Mouse (Mus musculus) liver, postnatal 0 days (tissue): ENCODE data around the gene Zfp652. TPM values are rescaled to one million over a fixed set of nuclear protein-coding genes. Genes with fewer than 3 reads are reported as not detected.

Experiments
- ATAC-seq: fragments of 200-750 bp; cut with Nextera tagmentation; 2 replicates; pipeline ENCODE4 v1.8.0; 2017; ENCODE audit warnings: mild to moderate bottlenecking, moderate library complexity
- DNase-seq: peaks from one replicate; pipeline ENCODE4 v3.0.0-alpha.2; 2016
- H3K27ac ChIP-seq: fragments of 300-500 bp; sonication (generic); 2 replicates; pipeline ENCODE4 v1.5.1; 2014; ENCODE audit warnings: antibody characterized with exemption, moderate library complexity, mild to moderate bottlenecking, low read depth
- H3K27me3 ChIP-seq: fragments of 300-500 bp; sonication (generic); 2 replicates; pipeline ENCODE4 v1.6.1; 2014; ENCODE audit warnings: low read length, control low read depth, mixed read lengths; ENCODE audit not compliant: insufficient read depth
- H3K36me3 ChIP-seq: fragments of 300-500 bp; sonication (generic); replicated peaks from 2 replicates; pipeline ENCODE4 v1.6.1; 2014; ENCODE audit warnings: mild to moderate bottlenecking, control low read depth, low read length, moderate library complexity, mixed read lengths; ENCODE audit not compliant: insufficient read depth
- H3K4me1 ChIP-seq: fragments of 300-500 bp; sonication (generic); 2 replicates; pipeline ENCODE4 v1.6.1; 2014; ENCODE audit warnings: antibody characterized with exemption, mild to moderate bottlenecking, control low read depth; ENCODE audit not compliant: insufficient read depth
- H3K4me2 ChIP-seq: fragments of 300-500 bp; sonication (generic); 2 replicates; pipeline ENCODE4 v1.6.1; 2014; ENCODE audit warnings: low read depth, mild to moderate bottlenecking, low read length, moderate library complexity, mixed read lengths
- H3K4me3 ChIP-seq: fragments of 300-500 bp; sonication (generic); 2 replicates; pipeline ENCODE4 v1.5.1; 2014; ENCODE audit warnings: low read depth, low read length
- H3K9ac ChIP-seq: fragments of 300-500 bp; sonication (generic); replicated peaks from 2 replicates; pipeline ENCODE4 v1.6.1; 2014; ENCODE audit warnings: mild to moderate bottlenecking, moderate library complexity
- H3K9me3 ChIP-seq: fragments of 300-500 bp; sonication (generic); 2 replicates; pipeline ENCODE4 v1.6.1; 2016; ENCODE audit warnings: mild to moderate bottlenecking, control low read depth, low read length, mixed read lengths
- CTCF ChIP-seq: sonication (generic); IDR thresholded peaks from 2 replicates; pipeline ENCODE4 v1.5.1; 2016; ENCODE audit warnings: antibody characterized with exemption, low read depth
- EP300 ChIP-seq: IDR thresholded peaks from 2 replicates; pipeline ENCODE4 v1.6.1; 2016; ENCODE audit warnings: antibody characterized with exemption, low read depth, mild to moderate bottlenecking
- WGBS: fragments of 180-500 bp; shearing (Covaris S2); extraction: QIAGEN DNeasy Blood & Tissue Kit; methylation state at CpG from one replicate; pipeline ENCODE4 v1.1.7; 2014; ENCODE audit not compliant: insufficient replicate concordance; 5-methylcytosine and 5-hydroxymethylcytosine counted together
- polyA plus RNA-seq: library from polyadenylated mRNA; unstranded; fragments of >200 nt; fragmentation: Nextera tagmentation; extraction: Ambion mirVana; gene quantifications from 2 replicates; pipeline ENCODE4 v1.2.1, GENCODE M21; 2015

Gene Zfp652
- polyA plus RNA-seq, 1 experiment from 2014 or later = 5.6 TPM

DNA sequence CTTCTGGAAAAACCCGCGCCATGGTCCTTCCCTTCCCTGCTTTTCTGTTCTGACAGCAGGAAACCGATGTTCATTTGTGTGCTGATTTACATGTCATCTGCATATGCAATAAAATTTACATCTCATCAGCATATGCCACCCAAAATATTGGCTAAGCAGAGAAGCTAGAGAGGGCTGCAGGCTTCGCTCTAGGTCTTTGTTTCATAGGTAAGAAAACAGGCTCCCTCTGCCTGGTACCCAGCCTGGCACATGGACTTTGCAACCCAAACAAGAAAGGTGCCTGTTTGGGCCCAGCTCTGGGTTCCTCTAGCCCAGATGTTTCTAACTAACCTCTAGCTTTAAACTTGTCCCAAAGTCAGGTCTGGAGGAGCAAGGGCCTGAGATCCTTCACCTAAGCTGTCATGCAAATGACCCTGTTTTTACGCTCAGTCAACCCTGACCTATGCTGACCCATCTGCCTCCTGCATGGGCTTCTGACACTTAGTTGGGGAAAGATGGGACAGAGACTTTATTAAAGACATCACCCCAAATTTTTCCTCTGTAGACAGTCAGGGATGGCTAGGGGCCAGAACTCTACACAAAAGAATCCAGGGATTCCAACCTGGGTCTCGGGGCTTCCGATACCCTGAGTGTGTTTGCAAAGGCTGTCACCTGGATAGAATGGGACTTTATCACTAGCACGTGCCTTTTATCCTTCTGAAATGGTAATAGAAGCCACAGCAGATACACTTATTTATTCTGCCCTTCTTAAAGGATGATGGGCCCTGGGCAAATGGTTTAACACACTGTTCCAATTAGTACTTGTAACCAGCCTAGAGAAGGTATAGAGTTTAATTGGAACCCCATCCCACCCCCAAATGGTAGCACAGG, 126.8 kb downstream of the Zfp652 start:
- no peaks in the 10 kb centered on the region for H3K36me3 ChIP-seq
- ATAC-seq = no peak
- WGBS = 63% methylated on average over 8 of the region's 8 CpGs
- H3K9me3 ChIP-seq = no peaks in the 10 kb centered on the region
- H3K4me1 ChIP-seq = peaks cover 54% of the 10 kb centered on the region
- H3K27me3 ChIP-seq = no peaks in the 10 kb centered on the region
- no peak overlapping the region for H3K9ac ChIP-seq
- peak overlapping the region; percentile 14; the same call in 1 of the 2 replicates for H3K4me2 ChIP-seq
- no peak for DNase-seq
- TF ChIP-seq CTCF = no peak
- TF ChIP-seq EP300 = no peak
- H3K4me3 ChIP-seq = no peak overlapping the region
- peak overlapping the region; percentile 25 for H3K27ac ChIP-seq

- Histone ChIP-seq H3K9me3 (no peaks in the 10 kb centered on the region), H3K4me3 (peak overlapping the region; percentile 48), H3K27ac (peak overlapping the region; percentile 86; the same call in 1 of the 2 replicates), H3K27me3 (no peaks in the 10 kb centered on the region), H3K4me1 (peaks cover 48% of the 10 kb centered on the region), H3K4me2 (peak overlapping the region; percentile 58), H3K36me3 (no peaks in the 10 kb centered on the region), H3K9ac (peak overlapping the region; percentile 55; the same call in 1 of the 2 replicates)
- DNase-seq (no peak), ATAC-seq (no peak)
- 55% methylated on average over 5 of the region's 5 CpGs for WGBS
- TF ChIP-seq CTCF = no peak
- TF ChIP-seq EP300 = no peak
Observed at GRCm38 (mm10) chr11:95840694-95841497, 128.4 kb downstream of the Zfp652 start.

DNA sequence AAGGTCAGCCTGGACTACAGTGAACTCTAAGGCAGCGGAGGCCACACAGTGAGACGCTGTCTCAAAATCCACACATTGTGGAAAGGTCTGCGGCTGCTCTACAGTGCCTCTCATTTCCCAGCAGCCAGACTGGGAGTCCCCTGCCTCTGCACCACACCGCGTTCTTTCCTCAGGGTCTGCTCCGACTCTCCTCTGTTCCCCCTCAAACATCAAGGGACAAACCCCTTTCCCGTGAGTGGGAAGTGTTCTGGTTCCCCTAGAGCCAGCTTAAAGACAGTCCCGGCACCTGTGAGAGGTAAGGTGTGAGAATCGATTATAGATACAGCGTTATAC, 129.0 kb downstream of the Zfp652 start:
- no peaks in the 10 kb centered on the region for H3K27me3 ChIP-seq
- TF ChIP-seq CTCF (no peak), EP300 (no peak)
- H3K4me3 ChIP-seq = peak overlapping the region; percentile 48
- H3K9ac ChIP-seq = peak overlapping the region; percentile 55
- H3K4me1 ChIP-seq = peaks cover 42% of the 10 kb centered on the region
- DNase-seq (no peak), ATAC-seq (no peak)
- H3K9me3 ChIP-seq = no peaks in the 10 kb centered on the region
- 32% methylated on average over 10 of the region's 10 CpGs for WGBS
- no peaks in the 10 kb centered on the region for H3K36me3 ChIP-seq
- H3K27ac ChIP-seq = peak overlapping the region; percentile 86
- H3K4me2 ChIP-seq = peak overlapping the region; percentile 58

DNA sequence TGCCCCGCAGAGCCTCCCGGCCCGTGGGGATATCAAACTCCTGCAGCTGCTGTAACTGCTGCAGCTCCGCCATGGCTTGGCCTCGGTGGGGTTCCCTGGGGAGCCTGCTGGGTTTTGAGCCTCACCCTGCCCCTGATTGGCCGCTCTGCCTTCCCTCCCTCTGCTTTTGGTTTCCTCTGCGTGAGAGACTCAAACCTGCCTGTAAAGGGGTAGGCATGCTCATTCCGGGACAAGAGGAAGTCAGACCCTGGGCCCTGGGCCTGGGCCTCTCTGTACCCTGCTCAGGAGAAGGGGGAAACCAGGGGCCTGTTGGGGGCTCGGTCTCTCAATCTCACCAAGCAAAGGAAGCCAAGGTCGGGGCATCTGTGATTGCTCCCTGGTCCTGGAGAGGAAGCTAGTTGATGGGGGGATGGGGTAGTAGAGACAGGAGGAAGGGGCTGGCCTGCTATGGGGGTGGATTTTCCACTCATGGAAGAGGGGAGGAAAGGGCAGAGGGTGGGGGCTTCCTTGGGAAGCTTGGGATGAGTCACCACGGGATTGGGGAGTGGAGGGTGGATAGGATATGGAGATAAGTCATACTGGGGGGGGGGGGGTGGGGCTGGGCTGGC, 129.7 kb downstream of the Zfp652 start, which contains the start of gene Abi3:
TSS of gene Abi3 (minus strand) at position 403 of the 608 bp plus-strand sequence.
- Histone ChIP-seq H3K9me3 (no peaks in the 10 kb centered on the region), H3K4me2 (peak within 1 kb of the TSS; percentile 58), H3K4me1 (peaks cover 35% of the 10 kb centered on the region), H3K27ac (peak within 1 kb of the TSS; percentile 86), H3K4me3 (peak within 1 kb of the TSS; percentile 48), H3K9ac (peak within 1 kb of the TSS; percentile 55), H3K27me3 (no peaks in the 10 kb centered on the region), H3K36me3 (no peaks in the 10 kb centered on the region)
- 2% methylated on average over 11 of the region's 11 CpGs for WGBS
- DNase-seq (peak; percentile 76), ATAC-seq (peak; percentile 73)
- TF ChIP-seq CTCF (no peak), EP300 (0 out of 2 replicates have a peak, but pooled peaks have one; percentile 51)

DNA sequence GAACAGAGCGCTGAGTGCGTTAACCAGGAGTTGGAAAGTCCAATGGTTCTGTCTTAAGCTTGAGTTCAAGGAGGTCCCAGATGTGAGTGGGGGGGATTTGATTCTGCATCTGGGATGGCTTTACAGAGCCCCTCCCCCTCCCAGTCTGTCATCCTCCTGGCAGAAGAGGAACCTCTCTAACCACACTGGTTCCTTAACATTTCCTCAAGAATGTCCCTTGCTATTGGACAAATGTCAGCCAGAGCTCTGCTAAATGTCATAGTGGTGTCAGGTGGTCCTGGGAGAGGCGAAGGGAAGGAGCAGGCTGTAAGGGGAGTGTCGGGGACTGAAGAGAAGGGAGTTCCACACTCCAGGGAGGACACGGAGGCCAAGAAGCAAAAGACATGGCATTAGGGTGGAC, 130.5 kb downstream of the Zfp652 start:
- Histone ChIP-seq H3K4me1 (peaks cover 32% of the 10 kb centered on the region), H3K9me3 (no peaks in the 10 kb centered on the region), H3K4me3 (peak overlapping the region; percentile 17), H3K9ac (peak overlapping the region; percentile 18; the same call in 1 of the 2 replicates), H3K27ac (peak overlapping the region; percentile 86), H3K36me3 (no peaks in the 10 kb centered on the region), H3K4me2 (peak overlapping the region; percentile 58), H3K27me3 (no peaks in the 10 kb centered on the region)
- WGBS = 37% methylated on average over 5 of the region's 5 CpGs
- peak; percentile 19 for DNase-seq
- TF ChIP-seq EP300 (no peak), CTCF (no peak)
- peak; percentile 36; the same call in 1 of the 2 replicates for ATAC-seq
